Mouse (Mus musculus) C2C12 (cell line): ENCODE data around the gene Gm20388.

ENCODE experiments used
- CTCF ChIP-seq: IDR thresholded peaks from one replicate; pipeline ENCODE4 v1.5.1; 2011; ENCODE audit not compliant: control insufficient read depth, insufficient read depth, insufficient read length
- FOSL1 ChIP-seq: IDR thresholded peaks from one replicate; pipeline ENCODE4 v1.8.0; 2011; ENCODE audit warnings: mild to moderate bottlenecking, low read length; ENCODE audit not compliant: poor library complexity, insufficient read depth, severe bottlenecking
- MAX ChIP-seq: IDR thresholded peaks from one replicate; pipeline ENCODE4 v1.6.1; 2011; ENCODE audit warnings: mild to moderate bottlenecking, control low read depth
- MYOD1 ChIP-seq: IDR thresholded peaks from one replicate; pipeline ENCODE4 v1.6.1; 2011; ENCODE audit warnings: low read depth; ENCODE audit not compliant: control insufficient read depth, insufficient read length
- USF1 ChIP-seq: IDR thresholded peaks from one replicate; pipeline ENCODE4 v1.6.1; 2011; ENCODE audit warnings: low read depth, mild to moderate bottlenecking, control low read depth, moderate library complexity

GRCm38 (mm10) chr8:123634395-123635131 is 3723.9 kb downstream of the Gm20388 start:
- TF ChIP-seq USF1 (no peak), MAX (no peak), CTCF (no peak), MYOD1 (no peak), FOSL1 (no peak)
